Mouse (Mus musculus): ENCODE measurements around the gene Accsl. TPM values are rescaled to one million over a fixed set of nuclear protein-coding genes. Genes with fewer than 3 reads are reported as not detected.

Gene Accsl
- polyA plus RNA-seq, 1 experiment from 2014 or later, result not detected

- Histone ChIP-seq H3K27ac (ENCODE audit: low read depth, low read length) (no peak overlapping the region), H3K9ac (ENCODE audit: low read depth, low read length) (no peak overlapping the region), H3K9me3 (ENCODE audit: control insufficient read depth) (no peaks in the 10 kb centered on the region), H3K4me3 (ENCODE audit: low read depth, low read length) (no peak overlapping the region), H3K36me3 (ENCODE audit: control insufficient read depth, insufficient read depth) (peaks cover 63% of the 10 kb centered on the region), H3K4me2 (replicated peaks; ENCODE audit: low read depth) (no peak overlapping the region), H3K27me3 (replicated peaks; ENCODE audit: control insufficient read depth, insufficient read depth, low read length) (no peaks in the 10 kb centered on the region), H3K4me1 (replicated peaks; ENCODE audit: control insufficient read depth, insufficient read depth, low read length) (no peaks in the 10 kb centered on the region)
- ATAC-seq, result no peak
- WGBS, result 11% methylated on average over 2 of the region's 2 CpGs
- TF ChIP-seq CTCF (IDR thresholded peaks at IDR 0.05; ENCODE audit: low read depth), result peak; percentile 91
Observed at GRCm38 (mm10) chr2:93809931-93810330, 59.0 kb downstream of the Accsl start.

GRCm38 (mm10) chr2:93808071-93808470, 60.9 kb downstream of the Accsl start:
- Histone ChIP-seq H3K9me3 (ENCODE audit: control insufficient read depth) (no peaks in the 10 kb centered on the region), H3K27me3 (replicated peaks; ENCODE audit: control insufficient read depth, insufficient read depth, low read length) (no peaks in the 10 kb centered on the region), H3K4me3 (ENCODE audit: low read depth, low read length) (no peak overlapping the region), H3K27ac (ENCODE audit: low read depth, low read length) (no peak overlapping the region), H3K9ac (ENCODE audit: low read depth, low read length) (no peak overlapping the region), H3K36me3 (ENCODE audit: control insufficient read depth, insufficient read depth) (peaks cover 71% of the 10 kb centered on the region), H3K4me2 (replicated peaks; ENCODE audit: low read depth) (no peak overlapping the region), H3K4me1 (replicated peaks; ENCODE audit: control insufficient read depth, insufficient read depth, low read length) (no peaks in the 10 kb centered on the region)
- 87% methylated on average over 5 of the region's 5 CpGs for WGBS
- ATAC-seq, result no peak
- TF ChIP-seq CTCF (IDR thresholded peaks at IDR 0.05; ENCODE audit: low read depth), result no peak

GRCm38 (mm10) chr2:93807440-93807839, 61.5 kb downstream of the Accsl start:
- no peaks in the 10 kb centered on the region for H3K27me3 ChIP-seq (replicated peaks; ENCODE audit: control insufficient read depth, insufficient read depth, low read length)
- no peak overlapping the region for H3K4me3 ChIP-seq (ENCODE audit: low read depth, low read length)
- no peak overlapping the region for H3K27ac ChIP-seq (ENCODE audit: low read depth, low read length)
- TF ChIP-seq CTCF (IDR thresholded peaks at IDR 0.05; ENCODE audit: low read depth), result no peak
- no peaks in the 10 kb centered on the region for H3K4me1 ChIP-seq (replicated peaks; ENCODE audit: control insufficient read depth, insufficient read depth, low read length)
- ATAC-seq, result no peak
- WGBS, result 78% methylated on average over 8 of the region's 8 CpGs
- no peak overlapping the region for H3K9ac ChIP-seq (ENCODE audit: low read depth, low read length)
- H3K4me2 ChIP-seq (replicated peaks; ENCODE audit: low read depth), result no peak overlapping the region
- peaks cover 71% of the 10 kb centered on the region for H3K36me3 ChIP-seq (ENCODE audit: control insufficient read depth, insufficient read depth)
- H3K9me3 ChIP-seq (ENCODE audit: control insufficient read depth), result no peaks in the 10 kb centered on the region

- Histone ChIP-seq H3K36me3 (ENCODE audit: control insufficient read depth, insufficient read depth) (peaks cover 74% of the 10 kb centered on the region), H3K27me3 (replicated peaks; ENCODE audit: control insufficient read depth, insufficient read depth, low read length) (no peaks in the 10 kb centered on the region), H3K4me1 (replicated peaks; ENCODE audit: control insufficient read depth, insufficient read depth, low read length) (no peaks in the 10 kb centered on the region), H3K27ac (ENCODE audit: low read depth, low read length) (no peak overlapping the region), H3K9ac (ENCODE audit: low read depth, low read length) (no peak overlapping the region), H3K4me3 (ENCODE audit: low read depth, low read length) (no peak overlapping the region), H3K4me2 (replicated peaks; ENCODE audit: low read depth) (no peak overlapping the region), H3K9me3 (ENCODE audit: control insufficient read depth) (no peaks in the 10 kb centered on the region)
- no peak for ATAC-seq
- peak; percentile 45; the same call in 1 of the 2 replicates for TF ChIP-seq CTCF (IDR thresholded peaks at IDR 0.05; ENCODE audit: low read depth)
- WGBS, result 93% methylated on average over 6 of the region's 6 CpGs
Observed at GRCm38 (mm10) chr2:93806487-93807201, 62.3 kb downstream of the Accsl start.

- Histone ChIP-seq H3K4me3 (ENCODE audit: low read depth, low read length) (no peak overlapping the region), H3K4me1 (replicated peaks; ENCODE audit: control insufficient read depth, insufficient read depth, low read length) (no peaks in the 10 kb centered on the region), H3K4me2 (replicated peaks; ENCODE audit: low read depth) (no peak overlapping the region), H3K27ac (ENCODE audit: low read depth, low read length) (no peak overlapping the region), H3K27me3 (replicated peaks; ENCODE audit: control insufficient read depth, insufficient read depth, low read length) (no peaks in the 10 kb centered on the region), H3K9ac (ENCODE audit: low read depth, low read length) (no peak overlapping the region), H3K9me3 (ENCODE audit: control insufficient read depth) (no peaks in the 10 kb centered on the region), H3K36me3 (ENCODE audit: control insufficient read depth, insufficient read depth) (peaks cover 72% of the 10 kb centered on the region)
- WGBS, result 89% methylated on average over 4 of the region's 4 CpGs
- ATAC-seq, result no peak
- no peak for TF ChIP-seq CTCF (IDR thresholded peaks at IDR 0.05; ENCODE audit: low read depth)
Observed at GRCm38 (mm10) chr2:93805523-93805922, 63.4 kb downstream of the Accsl start.

Other genes with a start within 250 kb of the Accsl start
- gene Alx4, start 226.8 kb downstream of the Accsl start, polyA plus RNA-seq (2015; fragmentation: Nextera tagmentation; extraction: Ambion mirVana), result not detected in 2 replicates
- 40.8 and 43.1 TPM in 2 replicates for gene Ext2, start 46.6 kb downstream of the Accsl start, polyA plus RNA-seq (2015; fragmentation: Nextera tagmentation; extraction: Ambion mirVana)
- gene Accs, start 19.2 kb downstream of the Accsl start, polyA plus RNA-seq (2015; fragmentation: Nextera tagmentation; extraction: Ambion mirVana), result 7.6 and 8.4 TPM in 2 replicates
- gene Gm13889, start 88.0 kb upstream of the Accsl start, polyA plus RNA-seq (2015; fragmentation: Nextera tagmentation; extraction: Ambion mirVana), result 33.7 and 35.4 TPM in 2 replicates
- not detected in 2 replicates for gene Gm27027, start 127.2 kb upstream of the Accsl start, polyA plus RNA-seq (2015; fragmentation: Nextera tagmentation; extraction: Ambion mirVana)
- 58.8 and 63.2 TPM in 2 replicates for gene Alkbh3, start 141.7 kb upstream of the Accsl start, polyA plus RNA-seq (2015; fragmentation: Nextera tagmentation; extraction: Ambion mirVana)